Mouse (Mus musculus): ENCODE results near the gene Kctd2. TPM values are rescaled to one million over a fixed set of nuclear protein-coding genes. Genes with fewer than 3 reads are reported as not detected.

The Kctd2 gene
- 46.0 TPM for polyA plus RNA-seq (2021)

DNA sequence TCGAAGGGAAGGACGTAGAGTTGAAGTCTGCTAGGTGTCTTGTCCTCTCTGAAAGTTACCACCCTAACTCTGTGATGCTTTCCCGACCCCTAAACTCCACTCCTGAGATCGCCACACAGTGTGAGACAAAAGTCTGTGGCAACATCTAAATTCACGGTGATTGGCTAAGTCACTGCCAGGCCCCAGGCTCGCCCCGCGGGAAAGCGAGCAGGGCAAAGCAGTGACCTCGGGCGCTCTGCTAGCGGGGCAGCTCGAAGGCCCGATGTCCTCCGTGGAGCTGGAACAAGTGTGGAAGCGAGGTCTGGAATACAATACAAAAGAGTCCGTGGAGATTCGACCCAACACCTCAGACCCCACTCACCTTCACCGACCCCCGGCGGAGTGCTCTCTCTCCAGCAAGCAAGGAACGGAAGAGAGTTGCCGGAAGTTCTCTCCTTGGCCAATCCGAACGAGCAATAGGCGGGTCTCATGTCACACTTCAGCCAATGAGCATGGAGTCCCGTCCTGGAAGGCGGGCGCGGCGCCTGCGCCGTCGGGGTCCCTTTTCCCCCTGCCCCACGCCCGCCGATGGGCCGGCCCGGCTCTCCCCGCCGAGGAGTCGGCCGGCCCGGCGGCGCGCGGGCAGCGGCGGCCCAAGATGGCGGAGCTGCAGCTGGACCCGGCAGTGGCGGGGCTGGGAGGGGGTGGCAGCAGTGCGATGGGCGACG lies at the start of gene Kctd2, which contains the start of gene Atp5h:
TSS of gene Kctd2 (plus strand) at position 598 of the 707 bp plus-strand sequence.
TSS of gene Atp5h (minus strand) at position 432 of the 707 bp plus-strand sequence.
- in situ Hi-C loops (cut with MboI; ENCODE audit: low pct_unique_long_range_greater_than_20kb): no loop called here
- ATAC-seq: peak; percentile 84
- peak; percentile 85 for DNase-seq (ENCODE audit: low read depth, low spot score)
- ChIA-PET CTCF (no interaction called here), POLR2A (interaction anchor here (0.9 to 1.2 kb wide), 4 partner anchors 8 to 34 kb away, joined by 3 read pairs; no protein-coding TSS in a partner anchor)
- no peak for TF ChIP-seq CTCF (IDR thresholded peaks at IDR 0.05)
- H3K27me3 ChIP-seq: no peaks in the 10 kb centered on the region

DNA sequence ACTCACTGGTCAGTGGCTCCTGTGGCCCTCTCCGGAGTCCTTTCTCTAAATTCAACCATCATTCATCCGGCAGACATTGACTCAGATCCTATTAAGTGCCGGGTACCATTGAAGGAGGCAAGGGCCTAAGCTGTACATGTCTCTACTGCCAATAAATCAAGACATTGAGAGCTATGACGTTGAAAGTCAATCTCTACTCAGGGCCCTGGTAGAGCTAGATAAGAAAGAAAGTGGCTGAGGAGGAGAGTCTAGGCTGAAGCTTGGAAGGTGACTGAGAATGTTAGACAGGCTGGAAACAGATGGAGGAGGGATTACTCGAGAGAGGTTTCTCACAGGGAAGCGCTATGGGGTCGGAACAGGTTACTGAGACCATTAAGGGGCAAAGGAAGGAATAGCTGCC lies 49.6 kb upstream of the Kctd2 start:
- no peak for TF ChIP-seq CTCF (IDR thresholded peaks at IDR 0.05)
- ChIA-PET CTCF (no interaction called here), POLR2A (no interaction called here)
- H3K27me3 ChIP-seq: peaks cover 9% of the 10 kb centered on the region
- DNase-seq (ENCODE audit: low read depth, low spot score) (no peak), ATAC-seq (no peak)
- in situ Hi-C loops (cut with MboI; ENCODE audit: low pct_unique_long_range_greater_than_20kb): no loop called here

DNA sequence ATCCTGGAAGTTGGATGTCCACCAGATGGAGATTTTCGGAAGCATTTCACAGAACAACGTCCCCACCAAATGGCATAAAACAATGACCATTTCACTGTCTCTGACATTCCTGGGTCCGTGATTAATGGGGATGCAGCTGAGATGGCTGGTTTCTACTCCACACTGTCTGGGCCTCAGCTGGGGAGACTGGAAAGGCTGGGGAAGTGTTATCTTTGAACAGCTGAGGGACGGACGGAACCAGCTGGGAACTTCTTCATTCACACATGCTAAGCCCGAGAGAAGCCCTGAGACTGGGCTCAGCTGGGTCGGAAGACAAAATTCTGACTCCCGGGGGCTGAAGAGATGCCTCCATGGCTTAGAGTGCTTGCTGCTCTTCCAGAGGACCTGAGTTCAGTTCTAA lies 48.6 kb upstream of the Kctd2 start:
- CTCF ChIA-PET: no interaction called here
- H3K27me3 ChIP-seq: peaks cover 9% of the 10 kb centered on the region
- POLR2A ChIA-PET: no interaction called here
- DNase-seq (ENCODE audit: low read depth, low spot score) (no peak), ATAC-seq (no peak)
- TF ChIP-seq CTCF (IDR thresholded peaks at IDR 0.05): no peak
- in situ Hi-C loops (cut with MboI; ENCODE audit: low pct_unique_long_range_greater_than_20kb): no loop called here

DNA sequence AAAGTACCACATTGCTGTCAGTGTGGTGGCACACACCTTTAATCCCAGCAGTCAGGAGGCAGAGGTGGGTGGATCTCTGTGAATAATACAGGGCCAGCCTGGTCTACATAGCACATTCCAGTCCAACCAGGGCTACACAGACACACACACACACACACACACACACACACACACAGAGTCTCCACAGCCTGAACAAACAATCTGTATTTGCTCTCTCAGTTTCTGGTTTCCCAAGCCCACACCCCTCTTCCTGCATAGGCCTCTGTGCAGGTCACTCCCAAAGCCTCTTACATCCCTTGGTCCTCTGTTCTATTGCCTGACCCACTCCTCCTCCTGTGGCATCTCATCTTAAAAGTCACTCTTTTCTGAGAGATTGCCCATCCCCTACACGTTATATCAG lies 47.9 kb upstream of the Kctd2 start:
- H3K27me3 ChIP-seq: peaks cover 9% of the 10 kb centered on the region
- CTCF ChIA-PET: no interaction called here
- POLR2A ChIA-PET: no interaction called here
- no peak for DNase-seq (ENCODE audit: low read depth, low spot score)
- in situ Hi-C loops (cut with MboI; ENCODE audit: low pct_unique_long_range_greater_than_20kb): no loop called here
- no peak for TF ChIP-seq CTCF (IDR thresholded peaks at IDR 0.05)
- ATAC-seq: no peak

DNA sequence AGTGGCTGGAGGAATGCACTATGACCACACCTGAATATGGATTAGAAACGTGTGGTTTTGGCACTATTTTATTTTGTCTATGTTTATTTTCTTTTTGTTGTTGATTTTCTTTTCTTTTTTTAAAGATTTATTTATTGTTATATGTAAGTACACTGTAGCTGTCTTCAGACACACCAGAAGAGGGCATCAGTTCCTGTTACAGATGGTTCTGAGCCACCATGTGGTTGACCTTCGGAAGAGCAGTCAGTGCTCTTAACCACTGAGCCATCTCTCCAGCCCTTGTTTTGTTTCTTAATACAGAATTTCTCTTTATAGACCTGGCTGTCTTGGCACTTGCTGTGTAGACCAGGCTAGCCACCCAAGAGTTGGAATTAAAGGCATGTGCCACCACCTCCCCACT lies 47.2 kb upstream of the Kctd2 start:
- CTCF ChIA-PET: no interaction called here
- no peak for TF ChIP-seq CTCF (IDR thresholded peaks at IDR 0.05)
- DNase-seq (ENCODE audit: low read depth, low spot score) (no peak), ATAC-seq (no peak)
- in situ Hi-C loops (cut with MboI; ENCODE audit: low pct_unique_long_range_greater_than_20kb): no loop called here
- peaks cover 9% of the 10 kb centered on the region for H3K27me3 ChIP-seq
- POLR2A ChIA-PET: no interaction called here

DNA sequence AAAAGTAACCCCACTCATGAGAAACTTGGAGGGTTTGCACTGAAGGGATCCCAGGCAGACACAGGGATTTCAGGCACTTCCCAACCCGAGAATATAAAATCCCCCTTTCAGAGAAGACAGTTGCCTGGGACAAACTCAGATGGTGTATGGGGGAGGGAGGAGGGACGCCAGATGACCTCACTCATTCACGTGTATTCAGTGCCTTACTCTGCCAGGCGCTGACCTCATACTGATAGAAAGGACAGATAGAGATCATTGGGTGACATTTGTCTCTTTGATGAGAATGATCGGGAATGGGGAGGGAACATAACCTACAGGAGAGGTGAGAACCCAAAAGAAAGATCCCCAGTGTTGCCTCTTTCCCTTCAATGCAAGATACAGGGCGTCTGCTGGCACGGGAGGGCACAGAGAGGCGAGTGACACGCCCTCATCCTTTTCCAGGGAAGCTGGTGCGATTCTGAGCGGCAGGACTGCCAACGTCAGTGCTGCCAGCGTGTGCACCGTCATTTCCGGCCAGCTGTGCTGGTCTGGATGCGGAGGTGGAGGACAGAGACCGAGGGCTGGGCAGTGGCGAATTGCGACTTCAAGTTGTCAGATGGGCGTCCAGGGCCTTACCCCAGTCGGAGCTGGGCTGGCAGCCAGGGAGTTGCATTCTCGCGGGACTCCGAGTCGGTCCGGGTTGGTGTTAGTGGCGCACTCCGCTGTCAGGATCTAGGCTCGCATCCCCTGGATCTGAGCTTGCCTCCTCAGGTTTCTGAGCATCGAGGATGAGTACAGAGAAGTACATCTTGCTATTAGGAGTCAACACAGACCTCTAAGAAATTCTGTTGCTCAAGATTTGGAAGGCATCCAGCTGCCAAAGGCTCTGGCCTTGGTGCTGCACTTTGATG lies 45.9 kb upstream of the Kctd2 start:
- in situ Hi-C loops (cut with MboI; ENCODE audit: low pct_unique_long_range_greater_than_20kb): no loop called here
- ChIA-PET POLR2A (no interaction called here), CTCF (interaction anchor here (1.2 to 1.3 kb wide), 2 partner anchors 10 to 20 kb away, joined by 3 read pairs; no protein-coding TSS in a partner anchor)
- ATAC-seq (peak; percentile 77), DNase-seq (ENCODE audit: low read depth, low spot score) (no peak)
- peaks cover 9% of the 10 kb centered on the region for H3K27me3 ChIP-seq
- no peak for TF ChIP-seq CTCF (IDR thresholded peaks at IDR 0.05)

DNA sequence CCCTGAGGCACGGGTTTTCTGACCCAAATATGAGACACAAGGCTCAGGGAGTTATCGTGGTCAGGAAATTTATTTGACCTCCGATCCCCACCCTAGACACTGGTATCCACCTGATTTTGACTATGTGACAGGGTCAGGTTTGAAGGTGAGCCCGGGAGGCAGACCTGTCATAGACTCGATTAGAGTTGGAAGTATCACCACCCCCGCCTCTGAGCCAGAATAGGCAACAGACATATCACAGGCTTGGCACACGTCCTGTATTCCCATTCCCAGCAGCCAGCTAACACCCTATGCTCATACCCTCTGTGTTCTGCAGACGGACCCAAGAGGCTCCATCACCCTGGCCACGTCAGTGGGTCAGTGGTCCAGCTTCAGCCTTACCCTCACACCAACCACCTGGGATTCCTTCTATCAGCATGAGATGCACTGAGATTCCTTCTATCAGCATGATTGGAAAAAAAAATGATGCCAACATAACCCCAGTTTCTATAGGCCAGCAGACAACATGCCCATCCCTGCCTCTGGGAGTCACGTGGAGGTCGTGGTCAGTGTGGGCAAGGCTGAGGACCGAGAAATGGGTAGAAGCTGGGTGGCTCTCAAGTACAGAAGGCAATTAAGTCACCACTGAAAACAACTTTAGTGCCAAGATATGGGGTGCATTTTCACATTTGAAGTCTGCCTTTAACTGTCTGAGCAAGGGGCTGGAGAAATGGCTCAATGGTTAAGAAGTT lies 45.1 kb upstream of the Kctd2 start:
- no peak for DNase-seq (ENCODE audit: low read depth, low spot score)
- peak; percentile 4 for ATAC-seq
- in situ Hi-C loops (cut with MboI; ENCODE audit: low pct_unique_long_range_greater_than_20kb): no loop called here
- ChIA-PET CTCF (interaction anchor here (1.2 to 1.3 kb wide), 2 partner anchors 9 to 21 kb away, joined by 3 read pairs; no protein-coding TSS in a partner anchor), POLR2A (no interaction called here)
- TF ChIP-seq CTCF (IDR thresholded peaks at IDR 0.05): no peak
- peaks cover 7% of the 10 kb centered on the region for H3K27me3 ChIP-seq

DNA sequence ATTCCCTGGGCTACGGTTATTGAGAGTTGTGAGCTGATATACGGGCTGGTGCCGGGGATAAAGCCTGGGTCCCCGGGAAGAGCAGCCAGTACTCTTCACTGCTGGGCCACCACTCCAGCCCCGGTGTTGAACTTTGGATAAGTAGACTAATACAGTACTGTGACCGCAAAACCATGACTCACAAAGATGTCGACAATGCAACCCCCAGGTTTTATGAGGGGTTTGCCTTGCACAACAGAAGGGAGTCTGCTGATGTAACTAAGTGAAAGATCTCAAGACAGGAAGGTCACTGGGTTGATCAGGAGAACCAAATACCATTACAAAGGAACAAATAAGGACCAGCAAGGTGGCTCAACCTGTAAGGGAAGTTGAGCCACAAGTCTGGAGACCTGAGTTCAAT lies 43.2 kb upstream of the Kctd2 start:
- no peak for ATAC-seq
- DNase-seq (ENCODE audit: low read depth, low spot score): no peak
- POLR2A ChIA-PET: interaction anchor here (0.9 kb wide), 1 partner anchor 9 kb away, joined by 3 read pairs; no protein-coding TSS in a partner anchor
- in situ Hi-C loops (cut with MboI; ENCODE audit: low pct_unique_long_range_greater_than_20kb): no loop called here
- TF ChIP-seq CTCF (IDR thresholded peaks at IDR 0.05): no peak
- CTCF ChIA-PET: no interaction called here
- no peaks in the 10 kb centered on the region for H3K27me3 ChIP-seq

DNA sequence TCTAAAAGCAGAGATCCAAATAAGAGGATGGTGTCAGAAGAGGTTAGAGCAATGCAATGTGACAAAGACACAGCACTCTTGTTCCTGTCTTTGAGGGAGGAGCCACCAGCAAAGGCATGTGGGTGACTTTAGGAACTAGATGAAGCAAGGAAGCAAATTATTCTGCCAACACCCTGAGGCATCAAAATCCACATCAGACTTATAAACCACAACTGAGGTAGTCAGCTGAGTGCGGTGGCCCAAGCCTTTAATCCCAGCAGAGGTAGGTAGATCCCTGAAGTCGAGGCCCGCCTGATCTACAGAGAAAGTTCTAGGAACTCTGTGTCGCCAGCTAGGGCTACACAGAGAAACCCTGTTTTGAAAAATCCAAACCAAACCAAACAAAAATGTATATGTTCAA lies 42.7 kb upstream of the Kctd2 start:
- ATAC-seq (no peak), DNase-seq (ENCODE audit: low read depth, low spot score) (no peak)
- in situ Hi-C loops (cut with MboI; ENCODE audit: low pct_unique_long_range_greater_than_20kb): no loop called here
- no peak for TF ChIP-seq CTCF (IDR thresholded peaks at IDR 0.05)
- CTCF ChIA-PET: interaction anchor here (1.7 kb wide), 1 partner anchor 9 kb away, joined by 3 read pairs; no protein-coding TSS in a partner anchor
- POLR2A ChIA-PET: no interaction called here
- no peaks in the 10 kb centered on the region for H3K27me3 ChIP-seq

DNA sequence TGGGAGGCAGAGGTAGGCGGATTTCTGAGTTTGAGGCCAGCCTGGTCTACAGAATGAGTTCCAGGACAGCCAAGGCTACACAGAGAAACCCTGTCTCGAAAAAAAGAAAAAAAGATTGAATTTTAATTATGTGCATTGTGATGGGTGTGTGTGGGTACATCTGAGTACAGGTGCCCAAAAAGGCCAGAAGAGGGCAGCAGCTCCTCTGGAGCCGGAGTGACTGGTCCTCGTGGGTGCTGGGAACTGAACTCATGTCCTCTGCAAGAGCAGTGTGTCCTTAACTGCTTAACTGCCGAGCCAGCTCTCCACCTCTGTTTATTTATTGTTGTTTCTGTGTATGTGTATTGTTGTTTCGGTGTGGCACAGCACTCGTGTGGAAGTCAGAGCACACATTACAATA lies 42.1 kb upstream of the Kctd2 start:
- no peak for TF ChIP-seq CTCF (IDR thresholded peaks at IDR 0.05)
- in situ Hi-C loops (cut with MboI; ENCODE audit: low pct_unique_long_range_greater_than_20kb): no loop called here
- DNase-seq (ENCODE audit: low read depth, low spot score): no peak
- CTCF ChIA-PET: interaction anchor here (1.7 kb wide), 1 partner anchor 9 kb away, joined by 3 read pairs; no protein-coding TSS in a partner anchor
- no peaks in the 10 kb centered on the region for H3K27me3 ChIP-seq
- ATAC-seq: no peak
- POLR2A ChIA-PET: no interaction called here
